21 mouse cellular contexts compared by ENCODE assay signal in the genomic region with DNA sequence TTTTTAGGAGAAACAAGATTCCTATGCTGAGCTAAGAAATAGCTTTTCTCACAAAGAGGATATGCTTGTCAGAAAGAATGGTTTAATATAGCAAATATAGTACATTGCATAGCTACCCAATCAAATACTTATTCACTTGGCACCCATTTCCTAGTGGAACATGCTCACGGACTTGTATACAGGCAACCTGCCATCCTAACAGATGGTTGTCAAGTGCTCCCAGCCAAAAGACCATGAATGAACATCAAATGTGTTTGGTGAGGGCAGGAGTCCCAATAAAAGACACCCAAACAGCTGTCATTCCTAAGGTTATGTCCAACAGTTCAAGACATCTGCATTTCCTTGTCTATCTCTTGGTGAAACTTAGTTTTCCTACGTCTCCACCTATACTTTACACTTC.
DNase-seq lines count a peak whose midpoint lies in the region; ATAC-seq and TF ChIP-seq lines count a peak whose summit lies in the region.
"Had no signal": no experiment of that assay in that cellular context is flagged by ENCODE, and none has a peak within 500 bp of the region (broad histone marks: within the 10 kb centered on the region; RNA-seq: fewer than 3 reads in every experiment).

No protein-coding gene starts in this region.

- no peaks in the 10 kb centered on the region for H3K36me3 ChIP-seq in hindbrain, embryonic 14.5 days (replicated peaks; ENCODE audit: control insufficient read depth, insufficient read depth)
- no peaks in the 10 kb centered on the region for H3K36me3 ChIP-seq in hindbrain, embryonic 12.5 days
- no peaks in the 10 kb centered on the region for H3K36me3 ChIP-seq in stomach, postnatal 0 days (ENCODE audit: control insufficient read depth, insufficient read depth, low read length)
- H3K36me3 ChIP-seq: embryonic facial prominence, embryonic 15.5 days; limb, embryonic 12.5 days; midbrain, embryonic 12.5 days had no signal

- DNase-seq in cerebellum, adult 9-10 months = peak; percentile 16
- DNase-seq in cerebellum, adult 11-12 months = no peak
- DNase-seq in hindbrain, embryonic 14.5 days (ENCODE audit: low spot score) = no peak
- peak; percentile 16 for DNase-seq in brain, adult 2 months (ENCODE audit: low read depth, low spot score)
- peak; percentile 54 to 56 for DNase-seq in cerebellum, postnatal 36 days
- DNase-seq in stomach, postnatal 0 days (ENCODE audit: low spot score) = no peak
- no peak for DNase-seq in kidney, postnatal 36 days
- DNase-seq: adrenal gland, postnatal 14 days; gastrocnemius, postnatal 14 days; heart, adult 11 months; kidney, adult 8-10 months; kidney, postnatal 14 days; lung, adult 18-20 months; lung, postnatal 10 days had no signal

- no peak for TF ChIP-seq CTCF in stomach, postnatal 0 days (IDR thresholded peaks at IDR 0.05; ENCODE audit: low read depth)

- no peaks in the 10 kb centered on the region for H3K9me3 ChIP-seq in hindbrain, embryonic 14.5 days (ENCODE audit: control insufficient read depth, low read length)
- no peaks in the 10 kb centered on the region for H3K9me3 ChIP-seq in hindbrain, embryonic 12.5 days (replicated peaks)
- no peaks in the 10 kb centered on the region for H3K9me3 ChIP-seq in stomach, postnatal 0 days (ENCODE audit: control insufficient read depth, low read length)
- H3K9me3 ChIP-seq: embryonic facial prominence, embryonic 15.5 days; limb, embryonic 12.5 days; midbrain, embryonic 12.5 days had no signal

- no peaks in the 10 kb centered on the region for H3K4me1 ChIP-seq in hindbrain, embryonic 14.5 days (replicated peaks; ENCODE audit: control insufficient read depth, insufficient read depth, low read length)
- H3K4me1 ChIP-seq in hindbrain, embryonic 12.5 days = no peaks in the 10 kb centered on the region
- no peaks in the 10 kb centered on the region for H3K4me1 ChIP-seq in stomach, postnatal 0 days (replicated peaks; ENCODE audit: control insufficient read depth, insufficient read depth)
- H3K4me1 ChIP-seq: embryonic facial prominence, embryonic 15.5 days; limb, embryonic 12.5 days; midbrain, embryonic 12.5 days had no signal

- no peak overlapping the region for H3K27ac ChIP-seq in hindbrain, embryonic 14.5 days
- no peak overlapping the region for H3K27ac ChIP-seq in hindbrain, embryonic 12.5 days
- no peak overlapping the region for H3K27ac ChIP-seq in stomach, postnatal 0 days (replicated peaks)
- H3K27ac ChIP-seq: embryonic facial prominence, embryonic 15.5 days; layer of hippocampus, adult 2 months; limb, embryonic 12.5 days; midbrain, embryonic 12.5 days had no signal

- H3K27me3 ChIP-seq in hindbrain, embryonic 14.5 days (ENCODE audit: control insufficient read depth, insufficient read depth, low read length) = no peaks in the 10 kb centered on the region
- H3K27me3 ChIP-seq in hindbrain, embryonic 12.5 days = no peaks in the 10 kb centered on the region
- H3K27me3 ChIP-seq in stomach, postnatal 0 days (ENCODE audit: control insufficient read depth, insufficient read depth, low read length) = no peaks in the 10 kb centered on the region
- H3K27me3 ChIP-seq: embryonic facial prominence, embryonic 15.5 days; limb, embryonic 12.5 days; midbrain, embryonic 12.5 days had no signal

- no peak for TF ChIP-seq EP300 in stomach, postnatal 0 days (optimal IDR thresholded peaks at IDR 0.05)

- H3K9ac ChIP-seq in hindbrain, embryonic 14.5 days = no peak overlapping the region
- no peak overlapping the region for H3K9ac ChIP-seq in hindbrain, embryonic 12.5 days
- H3K9ac ChIP-seq in stomach, postnatal 0 days (ENCODE audit: low read length) = no peak overlapping the region
- H3K9ac ChIP-seq: embryonic facial prominence, embryonic 15.5 days; limb, embryonic 12.5 days; midbrain, embryonic 12.5 days had no signal

- H3K4me3 ChIP-seq in hindbrain, embryonic 14.5 days (replicated peaks; ENCODE audit: low read length) = no peak overlapping the region
- H3K4me3 ChIP-seq in hindbrain, embryonic 12.5 days = no peak overlapping the region
- H3K4me3 ChIP-seq in stomach, postnatal 0 days (ENCODE audit: low read depth, low read length) = no peak overlapping the region
- H3K4me3 ChIP-seq: embryonic facial prominence, embryonic 15.5 days; layer of hippocampus, adult 2 months; limb, embryonic 12.5 days; midbrain, embryonic 12.5 days had no signal

- ATAC-seq in hindbrain, embryonic 14.5 days (ENCODE audit: low FRiP score) = peak; percentile 53; the same call in 1 of the 2 replicates
- ATAC-seq in hindbrain, embryonic 12.5 days (ENCODE audit: low FRiP score) = no peak
- ATAC-seq in stomach, postnatal 0 days (ENCODE audit: low FRiP score, low TSS enrichment) = no peak

- WGBS in hindbrain, embryonic 14.5 days = 90% methylated on average over 2 of the region's 2 CpGs
- 85% methylated on average over 2 of the region's 2 CpGs for WGBS in hindbrain, embryonic 12.5 days
- WGBS in stomach, postnatal 0 days = 79% methylated on average over 2 of the region's 2 CpGs

- no peak overlapping the region for H3K4me2 ChIP-seq in hindbrain, embryonic 14.5 days (replicated peaks)
- no peak overlapping the region for H3K4me2 ChIP-seq in hindbrain, embryonic 12.5 days (replicated peaks)
- H3K4me2 ChIP-seq in stomach, postnatal 0 days (replicated peaks; ENCODE audit: low read depth) = no peak overlapping the region
- H3K4me2 ChIP-seq: embryonic facial prominence, embryonic 15.5 days; heart, embryonic 11.5 days; limb, embryonic 12.5 days; liver, embryonic 11.5 days; midbrain, embryonic 12.5 days had no signal

Comparison
In these comparisons a context has a peak if more than half of its experiments do, and no peak if none do; other contexts are left out.
1. DNase-seq: peak in cerebellum, adult 9-10 months (single experiment), brain, adult 2 months (single experiment) and cerebellum, postnatal 36 days (2 of 2); none in cerebellum, adult 11-12 months (single experiment), hindbrain, embryonic 14.5 days (single experiment), stomach, postnatal 0 days (single experiment) and kidney, postnatal 36 days (0 of 2).